Mouse (Mus musculus): Measurements from ENCODE around the gene Hoxc9.

DNA sequence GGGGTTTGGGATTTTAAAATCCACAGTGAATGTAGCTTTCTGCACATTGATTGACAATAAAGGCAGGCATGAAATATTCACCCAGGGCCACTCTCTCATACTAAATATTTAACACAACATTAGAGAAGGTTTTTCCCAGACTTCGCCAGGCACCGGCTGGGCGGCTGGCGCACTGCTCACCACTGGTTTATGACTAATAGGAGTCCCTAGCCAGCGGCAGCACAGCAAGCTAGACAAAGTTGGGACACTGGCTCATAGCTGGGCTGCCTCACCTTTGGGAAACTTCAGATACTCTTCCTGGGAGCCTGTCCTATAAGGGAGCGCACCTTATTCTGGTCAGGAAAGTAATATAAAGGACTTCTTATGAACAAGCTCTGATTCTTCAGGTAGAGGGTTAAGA is 22.7 kb upstream of the Hoxc9 start:
- TF ChIP-seq CTCF (conservative IDR thresholded peaks at IDR 0.05; ENCODE audit: low read length) (no peak), POU5F1 (IDR thresholded peaks at IDR 0.05; ENCODE audit: borderline replicate concordance, low read length) (no peak), NANOG (IDR thresholded peaks at IDR 0.05; ENCODE audit: borderline replicate concordance, low read length) (no peak)

All from E14TG2a.4 (cell line).